Mouse (Mus musculus): ENCODE measurements at regions not wholly inside any gene's neighbourhood (a gene's known extent, or its start where the extent isn't known, plus 50 kb on each side); places are given as distances from the start of the nearest gene placed in this dataset.
"Not testable (repeated sequence)": the region's sequence is repeated elsewhere in the genome, so short reads cannot be mapped to it uniquely, and the experiment has no call there.

- no peak for DNase-seq
These were observed 79.1 kb upstream of the Neurl1b start for GRCm38 (mm10) chr17:26335551-26335950.

GRCm38 (mm10) chr17:26336011-26336410 lies 78.6 kb upstream of the Neurl1b start:
- no peak for DNase-seq

GRCm38 (mm10) chr17:26337106-26337505 lies 77.5 kb upstream of the Neurl1b start:
- no peak for DNase-seq

DNA sequence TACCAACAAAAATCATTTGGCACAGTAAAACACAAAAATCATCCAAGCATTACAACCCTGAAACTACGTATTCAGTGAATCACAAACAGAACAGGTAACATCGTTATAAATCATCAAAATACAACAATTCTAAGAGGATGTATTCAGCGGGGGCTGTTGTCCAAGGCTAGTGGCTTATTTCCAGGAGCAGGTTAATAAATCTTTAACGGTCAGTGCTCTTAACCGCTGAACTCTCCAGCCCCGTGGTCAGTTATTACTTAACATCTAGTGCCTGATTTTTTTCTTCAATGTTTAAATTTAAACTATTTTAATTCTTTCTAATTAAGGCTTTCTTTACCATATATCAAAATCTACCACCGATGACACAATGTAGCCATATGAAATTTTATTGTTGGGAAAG lies 69.2 kb upstream of the Neurl1b start:
- not testable (repeated sequence) for DNase-seq

DNA sequence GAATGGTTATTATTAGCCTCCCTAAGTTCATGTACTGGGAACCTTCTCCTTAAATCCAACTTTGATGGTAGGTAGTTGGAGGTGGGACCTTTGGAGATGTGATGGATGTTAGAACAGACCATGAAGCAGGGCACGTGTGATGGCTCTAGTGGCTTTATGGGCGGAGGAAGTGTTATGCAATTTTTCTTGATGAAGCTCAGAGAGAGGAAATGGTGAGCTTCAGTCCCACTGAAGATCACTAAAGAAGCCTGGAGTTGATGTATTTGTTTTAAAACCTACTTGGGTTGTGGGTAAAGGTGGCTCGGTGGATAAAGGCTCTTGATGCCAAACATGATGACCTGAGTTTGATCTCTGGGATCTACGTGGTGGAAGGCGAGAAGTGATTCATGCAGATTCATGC lies 66.5 kb upstream of the Neurl1b start:
- no peak for DNase-seq

DNA sequence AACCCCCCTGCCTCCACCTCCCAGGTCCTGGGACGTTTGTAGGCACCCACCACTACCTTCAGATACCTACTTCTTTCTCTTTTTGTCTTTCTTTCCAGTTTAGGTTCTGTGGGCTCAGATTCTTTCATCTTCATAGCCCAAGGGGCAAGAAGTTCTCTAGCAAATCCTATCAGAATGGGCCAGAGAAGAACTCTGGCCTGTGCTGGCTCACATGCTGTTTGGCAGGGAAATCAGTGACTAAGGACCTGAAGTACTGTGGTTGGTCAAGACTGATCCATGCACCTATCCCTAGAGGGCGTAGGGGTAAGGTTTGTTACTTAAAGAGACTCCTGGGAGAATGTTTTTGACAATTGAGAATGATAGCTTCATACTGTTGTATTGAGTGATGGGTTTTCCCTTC lies 64.9 kb upstream of the Neurl1b start:
- no peak for DNase-seq

GRCm38 (mm10) chr17:26350216-26350615 lies 64.4 kb upstream of the Neurl1b start:
- DNase-seq: no peak

DNA sequence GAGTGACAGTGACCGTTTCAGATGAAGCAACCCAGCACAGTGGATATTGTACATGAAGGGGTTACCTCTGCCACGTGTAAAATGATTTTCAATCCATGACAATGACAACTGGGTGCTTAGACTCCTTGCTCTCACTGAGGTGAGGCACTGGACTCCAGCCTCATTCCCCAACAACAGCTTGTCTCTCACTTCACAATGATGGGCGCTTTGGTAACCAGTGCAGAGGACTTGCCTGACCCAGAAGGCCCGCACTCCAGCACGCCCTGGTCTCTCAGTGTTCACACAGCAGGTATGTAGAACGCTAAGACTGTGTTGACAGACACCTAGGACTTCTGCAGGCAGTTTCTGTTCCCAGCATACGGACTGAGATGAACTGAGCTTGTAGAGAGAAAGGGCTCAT lies 62.6 kb upstream of the Neurl1b start:
- no peak for DNase-seq

GRCm38 (mm10) chr17:26352712-26353111 lies 61.9 kb upstream of the Neurl1b start:
- no peak for DNase-seq

- DNase-seq: no peak
These were observed 60.2 kb upstream of the Neurl1b start for GRCm38 (mm10) chr17:26354431-26354830.

DNA sequence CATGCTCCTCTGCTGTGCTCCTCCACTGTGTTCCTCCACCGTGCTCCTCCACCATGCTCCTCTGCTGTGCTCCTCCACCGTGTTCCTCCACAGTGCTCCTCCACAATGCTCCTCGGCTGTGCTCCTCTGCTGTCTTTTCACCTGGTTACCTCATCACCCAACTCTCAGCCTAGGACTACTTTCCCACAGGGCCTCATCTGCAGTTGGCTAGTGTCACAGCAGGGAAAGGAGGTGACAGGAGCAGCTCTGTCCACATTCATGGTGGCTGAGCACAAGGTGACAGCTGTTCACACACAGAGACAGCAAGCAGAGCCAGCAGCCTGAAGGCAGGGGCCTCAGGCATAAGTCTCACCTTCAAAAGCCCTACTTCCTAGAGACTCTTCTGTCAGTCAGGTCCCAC lies 59.3 kb upstream of the Neurl1b start:
- DNase-seq: no peak

DNA sequence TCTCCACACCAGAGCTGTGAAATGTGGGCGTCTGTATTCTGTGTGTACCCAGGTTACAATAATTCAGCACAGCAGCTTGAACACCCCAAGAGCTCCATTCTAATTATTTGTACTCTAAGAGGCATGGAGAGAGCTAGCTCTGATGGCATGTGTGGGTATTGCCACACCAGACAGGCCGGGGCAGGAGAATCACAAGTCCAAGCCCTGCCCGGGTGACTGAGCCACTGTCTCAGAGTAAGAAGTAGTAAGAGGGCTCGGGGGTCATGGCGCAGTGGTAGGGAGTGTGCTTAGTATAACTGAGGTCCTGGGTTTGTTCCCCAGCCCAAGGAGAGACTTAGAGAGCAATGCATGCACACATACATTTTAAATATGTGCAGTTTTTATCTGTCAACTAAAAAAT lies 57.7 kb upstream of the Neurl1b start:
- no peak for DNase-seq

DNA sequence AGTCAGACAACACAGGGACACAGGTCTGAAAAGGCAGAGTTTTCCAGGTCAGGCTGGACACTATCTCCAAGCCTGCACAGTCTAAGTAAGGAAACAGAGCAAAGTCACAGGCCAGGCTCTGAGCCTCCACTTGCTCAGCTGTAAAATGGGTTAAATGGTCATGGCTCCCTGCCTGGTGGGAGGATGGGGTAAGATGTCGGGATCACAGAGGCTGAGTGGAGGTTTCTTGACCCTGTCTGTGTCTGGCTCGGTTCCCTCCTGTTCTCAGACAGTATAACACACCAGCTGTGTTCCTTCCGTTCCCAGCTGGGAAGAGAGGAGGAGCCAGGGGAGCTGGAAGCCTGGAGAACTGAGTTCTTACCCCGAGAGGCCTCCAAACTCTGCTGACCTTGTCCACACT lies 56.8 kb upstream of the Neurl1b start:
- DNase-seq: peak; percentile 65

DNA sequence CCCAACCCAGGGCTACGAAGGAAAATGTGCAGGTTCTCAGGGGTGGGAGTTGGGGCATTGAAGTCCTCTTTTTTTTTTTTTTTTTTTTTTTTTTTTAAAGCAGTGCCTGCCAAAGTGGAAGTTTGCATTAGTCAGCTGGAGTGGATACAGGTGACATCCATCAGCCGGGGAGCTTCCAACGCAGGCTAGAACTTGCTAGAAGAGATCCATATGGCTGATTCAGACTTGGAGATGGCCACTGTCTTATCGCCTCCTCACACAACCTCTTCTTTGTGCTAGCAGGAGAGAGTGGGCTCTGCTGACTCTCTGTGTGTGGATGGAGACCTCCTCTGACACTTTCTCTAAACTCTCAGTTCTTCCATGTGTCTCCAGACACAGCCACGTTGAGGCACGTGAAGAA lies 53.9 kb upstream of the Neurl1b start:
- DNase-seq: no peak

DNA sequence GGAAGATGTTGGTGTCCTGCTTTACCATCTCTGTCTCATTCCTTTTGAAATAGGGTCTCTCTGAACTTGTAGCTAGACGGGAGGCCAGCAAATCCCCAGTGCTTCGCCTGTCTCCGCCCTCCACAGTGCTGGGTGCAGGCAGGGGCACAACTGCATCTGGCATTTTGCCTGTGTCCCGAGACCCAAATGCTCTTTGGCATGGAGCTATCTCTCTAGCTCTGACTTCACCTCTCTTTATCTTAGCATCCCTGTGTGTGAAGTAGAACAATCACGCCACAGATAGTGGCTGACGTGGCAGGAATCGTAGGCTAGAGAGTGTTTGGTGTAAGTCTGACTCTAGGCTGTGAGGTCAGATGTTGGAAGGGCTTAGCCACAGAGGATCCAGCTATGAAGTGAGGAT lies 53.2 kb upstream of the Neurl1b start:
- no peak for DNase-seq

DNA sequence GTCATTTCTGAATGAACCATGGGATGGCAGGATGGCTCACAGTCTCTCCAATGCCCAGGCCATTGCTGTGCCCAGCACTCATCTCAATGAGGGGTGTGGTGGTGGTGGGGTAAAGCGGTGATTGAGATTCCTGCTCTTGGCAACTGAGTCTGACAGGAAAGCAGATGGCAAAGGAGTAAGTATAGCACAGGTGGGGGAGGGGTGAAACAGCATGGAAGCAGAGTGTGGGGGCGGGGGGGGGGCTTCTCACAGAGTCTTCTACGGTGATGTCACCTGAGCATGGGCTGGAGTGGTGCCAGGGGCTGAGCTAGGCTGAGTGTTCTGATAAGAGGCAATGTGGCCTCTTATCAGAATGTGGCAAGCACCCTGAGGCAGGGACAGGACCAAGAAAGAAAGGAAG lies 52.6 kb upstream of the Neurl1b start:
- no peak for DNase-seq

- DNase-seq: no peak
These were observed 51.9 kb upstream of the Neurl1b start for GRCm38 (mm10) chr17:26362586-26363361.

DNA sequence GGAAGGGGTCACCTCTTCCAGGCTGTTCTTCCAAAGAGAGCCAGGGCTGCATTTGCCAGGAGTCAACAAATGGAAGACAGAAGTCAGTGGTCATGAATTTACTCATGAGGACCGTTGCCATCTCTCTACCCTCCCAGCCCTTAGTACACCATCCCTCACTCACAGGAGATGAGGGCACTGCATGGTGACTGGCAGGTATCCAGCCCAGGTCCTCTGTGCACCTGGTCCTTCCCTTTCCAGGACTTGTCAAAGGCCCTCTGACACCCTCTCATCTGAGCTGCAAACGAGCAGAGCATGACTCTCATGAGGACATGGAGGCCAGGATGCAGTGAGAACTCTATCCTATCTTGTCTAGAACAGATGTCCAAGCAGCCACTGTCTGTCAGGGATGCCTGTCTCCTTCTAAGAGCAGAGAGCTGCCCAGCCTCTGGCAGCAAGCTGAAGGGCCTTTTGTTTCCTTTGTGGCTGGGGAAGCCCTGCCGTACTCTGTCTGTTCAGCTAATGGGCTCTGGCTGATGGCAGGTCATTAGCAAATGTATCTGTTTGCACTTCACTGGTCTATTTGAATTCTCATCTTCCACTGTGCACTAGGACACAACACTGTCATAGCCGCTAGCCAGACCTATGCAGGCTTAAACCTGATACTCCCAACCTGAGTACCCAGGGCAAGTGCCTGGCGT lies 50.6 kb upstream of the Neurl1b start:
- no peak for DNase-seq
